Mouse (Mus musculus) midbrain, embryonic 10.5 days (tissue): Measurements from ENCODE around the gene Them7. TPM values are rescaled to one million over a fixed set of nuclear protein-coding genes. Genes with fewer than 3 reads are reported as not detected.

Source experiments
- DNase-seq: peaks from one replicate; pipeline ENCODE4 v3.0.0-alpha.2; 2017; ENCODE audit warnings: low spot score
- H3K27ac ChIP-seq: fragments of 300-500 bp; sonication (generic); replicated peaks from 2 replicates; pipeline ENCODE4 v1.5.1; 2016; ENCODE audit warnings: mild to moderate bottlenecking
- H3K27me3 ChIP-seq: fragments of 300-500 bp; sonication (generic); 2 replicates; pipeline ENCODE4 v1.6.1; 2016; ENCODE audit warnings: low read depth, mild to moderate bottlenecking; ENCODE audit not compliant: poor library complexity, severe bottlenecking
- H3K36me3 ChIP-seq: fragments of 300-500 bp; sonication (generic); 2 replicates; pipeline ENCODE4 v1.6.1; 2016; ENCODE audit warnings: mild to moderate bottlenecking, moderate library complexity
- H3K4me1 ChIP-seq: fragments of 300-500 bp; sonication (generic); 2 replicates; pipeline ENCODE4 v1.6.1; 2016
- H3K4me3 ChIP-seq: fragments of 300-500 bp; sonication (generic); 2 replicates; pipeline ENCODE4 v1.5.1; 2016; ENCODE audit warnings: mild to moderate bottlenecking, moderate library complexity
- H3K9me3 ChIP-seq: fragments of 300-500 bp; sonication (generic); replicated peaks from 2 replicates; pipeline ENCODE4 v1.6.1; 2016; ENCODE audit warnings: mild to moderate bottlenecking
- WGBS: fragments of 180-500 bp; shearing (Covaris S2); methylation state at CpG from one replicate; pipeline ENCODE4 v1.1.7; 2016; 5-methylcytosine and 5-hydroxymethylcytosine counted together
- polyA plus RNA-seq: library from polyadenylated mRNA; unstranded; fragments of >200 nt; fragmentation: Nextera tagmentation; extraction: Ambion mirVana; gene quantifications from 2 replicates; pipeline ENCODE4 v1.2.1, GENCODE M21; 2016

Gene Them7
- polyA plus RNA-seq, 1 experiment from 2014 or later = 0.10 TPM

DNA sequence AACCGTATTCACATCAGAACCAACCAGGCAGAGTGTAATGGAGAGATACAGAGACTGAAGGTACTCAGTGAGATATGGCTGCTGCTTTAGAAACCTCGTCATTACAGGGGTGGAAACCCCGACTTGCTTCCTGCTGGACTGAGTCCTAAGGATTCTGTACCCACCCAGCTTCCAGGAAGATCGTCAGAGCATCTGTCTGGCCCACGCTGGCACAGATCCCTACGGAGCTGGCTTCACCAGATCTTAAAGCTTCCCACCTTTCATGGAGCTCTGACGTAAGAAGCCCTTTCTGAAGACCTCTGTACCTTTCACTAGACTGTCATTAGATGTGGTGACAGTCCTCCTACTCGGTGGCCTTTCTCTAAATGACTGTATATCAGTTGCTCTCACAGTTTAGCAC lies 109.0 kb downstream of the Them7 start:
- no peak overlapping the region for H3K27ac ChIP-seq
- H3K36me3 ChIP-seq = no peaks in the 10 kb centered on the region
- WGBS = 80% methylated on average over 8 of the region's 8 CpGs
- peaks cover 25% of the 10 kb centered on the region for H3K27me3 ChIP-seq
- H3K4me3 ChIP-seq = no peak overlapping the region
- peaks cover 23% of the 10 kb centered on the region for H3K4me1 ChIP-seq
- H3K9me3 ChIP-seq = no peaks in the 10 kb centered on the region
- DNase-seq = no peak

DNA sequence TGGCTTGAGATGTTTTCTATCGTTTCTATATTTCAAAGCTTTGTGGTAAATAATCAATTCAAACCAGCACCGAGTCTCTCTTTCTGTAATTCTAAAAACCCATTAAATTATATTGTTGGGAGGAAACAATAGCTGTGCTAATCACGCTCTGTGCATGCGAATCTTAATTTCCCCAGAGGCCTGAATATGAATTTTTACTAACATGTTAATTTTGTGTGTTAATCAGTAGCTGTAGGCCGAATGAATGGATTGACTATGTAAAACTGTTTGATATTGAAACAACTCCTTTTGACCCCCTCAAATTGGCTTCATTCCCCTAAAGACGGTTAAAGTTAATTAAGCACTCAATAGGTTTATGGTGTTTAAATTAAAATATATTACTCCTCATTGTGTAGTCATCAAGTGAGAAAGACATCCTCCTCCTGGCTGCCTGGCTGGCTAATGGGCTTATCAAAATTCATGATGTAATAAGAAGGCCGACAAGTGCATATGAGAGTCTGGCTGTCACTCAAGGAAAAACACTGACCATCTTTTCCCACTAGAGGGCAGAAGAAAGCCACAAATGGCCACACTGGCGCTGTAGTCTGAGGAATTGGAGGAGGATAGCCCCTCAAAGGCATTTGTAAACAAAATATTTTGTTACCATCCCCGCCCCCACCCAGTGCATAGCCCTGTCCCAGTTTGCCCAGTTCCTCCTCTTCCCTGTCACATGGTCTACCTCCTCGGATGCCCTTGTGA lies 110.0 kb downstream of the Them7 start:
- Histone ChIP-seq H3K36me3 (no peaks in the 10 kb centered on the region), H3K9me3 (no peaks in the 10 kb centered on the region), H3K4me1 (peaks cover 23% of the 10 kb centered on the region), H3K27me3 (peaks cover 25% of the 10 kb centered on the region), H3K4me3 (no peak overlapping the region), H3K27ac (no peak overlapping the region)
- 49% methylated on average over 10 of the region's 10 CpGs for WGBS
- DNase-seq = peak; percentile 61

DNA sequence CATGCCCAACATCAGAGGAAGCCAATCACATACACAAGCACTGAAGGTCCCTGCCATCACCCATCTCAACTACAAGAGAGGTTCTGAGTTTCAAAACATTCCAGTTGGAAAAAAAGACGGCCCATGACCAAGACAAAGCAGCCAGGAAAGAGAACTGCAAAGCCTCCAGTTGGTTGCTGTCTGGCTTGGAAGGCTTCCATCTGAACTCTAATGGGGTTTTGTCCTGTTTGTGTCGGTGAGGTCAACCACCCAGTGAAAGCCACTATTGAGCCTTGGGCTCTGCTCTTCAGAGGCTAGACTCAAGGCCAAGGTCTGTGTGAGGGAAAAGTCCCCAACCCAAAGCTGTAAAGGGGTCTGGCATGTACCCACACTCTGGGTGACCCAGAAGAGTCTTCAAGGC lies 111.5 kb downstream of the Them7 start:
- Histone ChIP-seq H3K9me3 (no peaks in the 10 kb centered on the region), H3K27ac (no peak overlapping the region), H3K4me1 (peaks cover 23% of the 10 kb centered on the region), H3K4me3 (no peak overlapping the region), H3K27me3 (peaks cover 25% of the 10 kb centered on the region), H3K36me3 (no peaks in the 10 kb centered on the region)
- no peak for DNase-seq
- 77% methylated on average over 2 of the region's 2 CpGs for WGBS

DNA sequence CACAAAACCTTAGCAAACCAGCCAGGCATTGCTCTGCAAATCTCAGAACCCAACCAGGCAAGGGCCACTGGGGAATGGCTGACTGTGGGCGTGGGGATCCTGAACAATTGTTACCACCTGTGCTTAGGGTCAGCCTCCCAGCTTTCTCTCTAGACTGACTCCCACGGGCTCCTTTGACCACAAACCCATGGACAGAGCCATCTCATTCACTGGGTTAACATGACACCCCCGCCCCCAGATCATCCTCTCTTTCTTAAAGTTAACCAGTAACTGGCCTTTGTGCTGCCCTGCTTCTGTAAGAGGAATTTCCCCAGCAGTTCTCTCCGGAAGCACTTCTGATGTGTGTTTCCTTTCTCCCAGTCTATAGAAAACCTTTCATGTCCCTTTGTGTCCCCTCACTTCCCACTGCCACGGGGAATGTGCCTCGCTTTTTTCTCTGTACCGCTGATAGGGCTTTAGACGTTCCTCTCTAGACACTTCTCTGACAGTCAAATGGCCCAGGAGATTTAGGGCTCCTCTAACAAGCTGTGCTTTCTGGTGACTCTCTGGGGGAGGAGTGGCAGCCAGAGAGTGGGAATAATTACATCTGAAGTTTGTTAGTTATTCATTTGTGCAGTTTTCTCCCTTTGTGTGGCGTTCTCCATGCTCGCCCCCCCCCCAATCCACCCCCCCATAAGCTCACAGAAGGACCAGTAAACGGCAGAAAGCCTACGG lies 112.4 kb downstream of the Them7 start:
- Histone ChIP-seq H3K4me1 (peaks cover 23% of the 10 kb centered on the region), H3K27ac (no peak overlapping the region; the same call in 1 of the 2 replicates), H3K4me3 (no peak overlapping the region), H3K36me3 (no peaks in the 10 kb centered on the region), H3K27me3 (peaks cover 25% of the 10 kb centered on the region), H3K9me3 (no peaks in the 10 kb centered on the region)
- DNase-seq = no peak
- WGBS = 24% methylated on average over 12 of the region's 12 CpGs

DNA sequence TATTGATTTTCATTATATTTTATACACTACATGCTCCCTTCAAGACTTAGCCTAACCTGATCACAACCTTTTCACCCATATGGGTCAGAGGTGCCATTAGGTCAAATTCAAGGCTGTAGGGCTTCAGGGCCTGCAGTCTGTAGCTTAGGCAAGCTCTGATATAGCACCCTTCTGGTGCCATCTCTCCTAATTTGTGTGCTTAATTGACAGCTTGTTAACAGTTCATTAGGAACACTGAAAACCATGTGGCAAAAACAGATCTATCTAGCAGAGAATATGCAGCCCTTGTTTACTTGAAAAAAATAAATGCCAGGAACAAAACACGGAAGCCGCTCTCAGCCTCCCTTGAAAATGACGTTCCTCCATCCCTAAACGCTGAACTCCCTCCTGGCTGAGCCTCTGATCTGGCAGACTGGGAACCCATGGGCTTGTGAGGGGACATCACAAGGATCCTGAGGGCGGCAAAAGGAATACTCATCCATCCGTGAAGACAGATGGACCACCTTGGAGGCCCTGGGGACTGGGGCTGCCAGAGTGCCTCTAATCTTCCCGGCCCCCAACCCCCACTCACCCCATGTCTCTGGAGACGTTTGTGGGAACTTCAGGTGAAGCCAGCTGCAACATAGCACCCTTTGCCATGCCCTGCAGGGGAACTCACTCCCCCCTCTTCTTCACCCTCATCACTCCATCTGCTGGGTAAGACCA lies 113.2 kb downstream of the Them7 start:
- DNase-seq = no peak

DNA sequence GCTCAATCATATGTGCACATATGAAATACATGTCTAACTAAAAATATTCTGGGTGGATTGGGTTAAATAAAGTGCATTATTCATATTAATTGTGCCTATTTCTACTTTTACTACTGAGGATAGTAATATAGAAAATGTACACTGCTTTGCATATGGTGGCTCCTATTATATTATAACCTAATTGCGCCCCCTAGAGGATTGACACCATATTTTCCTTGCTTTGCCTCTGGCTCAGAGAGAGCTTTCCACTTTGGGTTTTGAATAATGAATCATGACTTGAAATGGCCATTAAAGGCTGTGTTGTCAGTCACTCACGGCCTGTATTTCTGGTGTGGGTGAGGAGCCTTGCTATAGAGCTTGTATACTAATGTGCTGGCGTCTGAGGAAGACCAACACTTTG lies 115.9 kb downstream of the Them7 start:
- Histone ChIP-seq H3K36me3 (no peaks in the 10 kb centered on the region), H3K9me3 (no peaks in the 10 kb centered on the region), H3K4me3 (no peak overlapping the region), H3K27ac (no peak overlapping the region), H3K27me3 (peaks cover 14% of the 10 kb centered on the region), H3K4me1 (peaks cover 23% of the 10 kb centered on the region)
- WGBS = 66% methylated on average over 3 of the region's 3 CpGs
- DNase-seq = no peak

More for the DNA sequence above, 113.2 kb downstream of the Them7 start:
- 45% methylated on average over 8 of the region's 8 CpGs for WGBS
- Histone ChIP-seq H3K9me3 (no peaks in the 10 kb centered on the region), H3K27me3 (peaks cover 25% of the 10 kb centered on the region), H3K4me3 (no peak overlapping the region), H3K36me3 (no peaks in the 10 kb centered on the region), H3K27ac (0 out of 2 replicates have a peak overlapping the region, but pooled peaks have one; percentile 13), H3K4me1 (peaks cover 23% of the 10 kb centered on the region)

DNA sequence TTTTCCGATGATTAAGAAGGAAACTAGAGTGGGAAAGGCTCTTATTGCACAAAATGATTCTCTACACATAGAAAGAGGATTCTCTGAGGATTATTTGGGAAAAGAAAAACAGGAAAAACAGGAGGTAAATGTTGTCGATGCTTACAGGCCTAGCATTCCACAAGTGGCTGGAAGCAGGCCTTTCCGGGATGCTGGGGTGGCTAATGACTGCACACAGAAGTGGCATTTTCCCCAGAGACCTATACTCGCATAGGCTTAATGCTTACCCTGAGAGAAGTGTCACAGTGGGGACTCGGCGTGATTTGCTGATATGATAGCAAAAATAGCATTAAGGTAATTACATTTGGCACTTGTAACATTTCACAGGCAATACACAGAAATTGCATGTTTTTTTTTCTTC lies 124.8 kb downstream of the Them7 start:
- Histone ChIP-seq H3K9me3 (no peaks in the 10 kb centered on the region), H3K36me3 (no peaks in the 10 kb centered on the region), H3K27me3 (peaks cover 3% of the 10 kb centered on the region; the same call in 1 of the 2 replicates), H3K4me1 (peaks cover 6% of the 10 kb centered on the region), H3K4me3 (no peak overlapping the region), H3K27ac (no peak overlapping the region)
- DNase-seq = no peak
- WGBS = 69% methylated on average over 6 of the region's 6 CpGs

DNA sequence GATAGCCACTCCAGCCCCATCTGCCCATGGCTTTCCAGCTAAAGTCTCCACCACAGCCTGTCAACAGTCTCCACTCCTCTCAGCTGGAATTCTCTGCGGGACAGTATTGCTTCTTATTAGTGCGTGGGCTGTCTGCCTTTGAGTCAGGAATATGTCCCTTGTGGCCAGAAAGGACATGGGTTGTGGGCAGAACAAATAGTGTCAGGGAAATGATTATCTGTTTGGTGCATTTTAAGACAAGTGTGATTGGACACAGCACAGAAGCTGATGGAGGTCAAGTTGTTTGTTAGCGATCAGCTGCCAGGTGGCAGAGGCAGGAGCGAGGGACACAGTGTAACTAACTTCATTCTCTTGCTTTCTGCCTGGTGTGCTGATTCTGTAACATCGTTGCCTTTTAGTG lies 132.7 kb downstream of the Them7 start:
- Histone ChIP-seq H3K27ac (no peak overlapping the region), H3K36me3 (no peaks in the 10 kb centered on the region), H3K4me1 (no peaks in the 10 kb centered on the region), H3K9me3 (no peaks in the 10 kb centered on the region), H3K27me3 (no peaks in the 10 kb centered on the region), H3K4me3 (no peak overlapping the region)
- no peak for DNase-seq
- 78% methylated on average over 5 of the region's 5 CpGs for WGBS

DNA sequence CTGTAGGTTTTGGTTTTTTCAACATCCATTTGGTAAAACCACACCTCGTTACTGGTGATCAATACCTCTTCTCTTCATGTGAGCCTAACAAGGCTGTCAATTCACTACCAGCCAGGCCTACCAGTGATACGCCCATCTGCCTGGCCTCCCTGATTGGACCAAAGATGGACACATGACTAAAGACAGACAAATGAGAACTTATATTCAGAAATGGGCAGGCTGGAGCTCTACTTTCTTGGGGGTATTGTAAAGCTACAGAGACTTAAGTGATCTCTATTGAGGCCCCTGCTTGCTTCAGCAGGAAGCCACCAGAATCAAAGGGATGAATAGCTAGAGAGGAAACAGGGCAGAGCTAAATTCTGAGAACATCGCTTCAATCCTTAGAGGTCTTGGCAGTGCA lies 133.9 kb downstream of the Them7 start:
- no peak overlapping the region for H3K4me3 ChIP-seq
- no peaks in the 10 kb centered on the region for H3K36me3 ChIP-seq
- DNase-seq = no peak
- H3K9me3 ChIP-seq = no peaks in the 10 kb centered on the region
- no peaks in the 10 kb centered on the region for H3K27me3 ChIP-seq
- no peaks in the 10 kb centered on the region for H3K4me1 ChIP-seq
- H3K27ac ChIP-seq = no peak overlapping the region
- WGBS = 92% methylated on average over 3 of the region's 3 CpGs

DNA sequence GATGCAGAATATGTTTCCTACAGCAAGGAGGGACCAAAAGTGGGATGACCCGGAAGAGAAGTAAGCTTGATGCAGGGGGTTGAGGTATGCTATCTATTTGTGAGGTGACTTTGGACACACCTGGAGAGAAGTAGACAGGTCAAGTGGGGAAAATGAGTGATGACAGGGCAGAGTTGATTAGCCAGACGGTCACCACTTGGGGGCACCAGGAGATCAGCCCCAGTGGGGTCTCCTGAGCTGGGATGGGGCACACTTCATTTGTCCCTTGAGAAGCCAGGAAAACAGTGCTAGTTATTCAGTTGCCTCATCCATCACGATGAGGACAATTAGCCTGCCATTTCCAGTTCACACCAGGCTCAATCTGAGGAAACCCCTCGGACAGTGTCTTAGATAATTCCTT lies 143.5 kb downstream of the Them7 start:
- Histone ChIP-seq H3K36me3 (no peaks in the 10 kb centered on the region), H3K4me1 (peaks cover 14% of the 10 kb centered on the region), H3K27me3 (peaks cover 34% of the 10 kb centered on the region), H3K27ac (no peak overlapping the region), H3K4me3 (no peak overlapping the region), H3K9me3 (no peaks in the 10 kb centered on the region)
- 60% methylated on average over 4 of the region's 4 CpGs for WGBS
- DNase-seq = no peak

DNA sequence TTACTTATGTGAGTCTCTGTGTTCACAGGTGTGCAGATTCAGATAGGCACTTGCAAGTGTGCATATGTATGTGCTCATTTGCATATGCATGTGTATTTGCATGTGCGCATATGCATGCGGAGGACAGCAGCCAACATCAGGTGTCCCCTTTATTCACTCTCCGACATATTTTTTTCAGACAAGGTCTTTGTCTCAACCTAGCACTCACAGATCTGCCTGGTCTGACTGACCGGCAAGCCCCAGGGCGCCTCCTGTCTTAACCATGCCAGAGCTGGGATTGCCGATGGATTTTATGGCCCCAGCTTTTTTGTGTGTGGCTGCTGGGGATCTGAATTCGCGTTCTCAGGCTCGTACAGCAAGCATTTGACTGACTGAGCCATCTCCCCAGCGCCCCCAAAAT lies 146.1 kb downstream of the Them7 start:
- H3K4me3 ChIP-seq = peak overlapping the region; percentile 37
- H3K4me1 ChIP-seq = peaks cover 14% of the 10 kb centered on the region
- H3K9me3 ChIP-seq = no peaks in the 10 kb centered on the region
- no peak for DNase-seq
- no peak overlapping the region for H3K27ac ChIP-seq
- H3K36me3 ChIP-seq = no peaks in the 10 kb centered on the region
- H3K27me3 ChIP-seq = peaks cover 51% of the 10 kb centered on the region
- WGBS = 11% methylated on average over 10 of the region's 10 CpGs

DNA sequence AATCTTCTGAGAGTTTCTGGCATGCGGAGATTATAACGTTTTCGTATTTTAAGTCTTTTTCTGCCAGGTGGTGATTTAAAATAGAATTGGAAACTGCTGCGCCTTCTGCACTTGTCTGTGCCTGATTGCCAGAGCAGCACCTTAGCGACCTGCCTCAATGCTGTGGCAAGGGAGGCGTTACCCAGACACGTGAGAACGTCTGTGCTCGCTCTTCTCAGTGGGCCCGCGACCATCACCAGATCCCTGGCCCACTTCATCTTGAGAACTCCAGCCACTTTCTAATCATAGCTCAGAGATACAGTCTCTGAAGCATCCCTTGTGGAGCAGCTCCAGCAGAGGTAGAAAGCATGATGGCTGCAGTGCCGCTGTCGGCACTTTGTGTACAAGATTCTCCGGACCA lies 146.6 kb downstream of the Them7 start:
- no peak for DNase-seq
- no peak overlapping the region for H3K27ac ChIP-seq
- 33% methylated on average over 14 of the region's 14 CpGs for WGBS

DNA sequence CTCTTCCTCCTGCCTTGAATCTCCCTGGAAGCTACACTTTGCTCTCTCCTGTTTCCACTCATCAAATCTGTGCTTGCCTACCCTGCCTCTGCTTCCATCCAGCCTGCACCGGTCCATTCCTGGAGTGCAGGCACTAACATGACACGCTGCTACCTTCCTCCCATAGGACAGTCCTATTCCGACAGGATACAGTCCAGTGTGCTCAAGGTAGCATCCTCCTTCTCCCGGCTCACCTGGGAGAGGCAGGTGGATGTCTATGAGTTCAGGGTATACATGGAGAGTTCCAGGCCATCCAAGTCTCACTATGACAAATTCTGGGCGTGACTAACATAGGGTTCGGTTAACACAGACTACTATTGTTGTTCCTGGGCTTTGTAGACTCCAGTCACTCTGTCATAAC lies 148.0 kb downstream of the Them7 start:
- Histone ChIP-seq H3K36me3 (no peaks in the 10 kb centered on the region), H3K4me3 (no peak overlapping the region), H3K9me3 (no peaks in the 10 kb centered on the region), H3K4me1 (peaks cover 18% of the 10 kb centered on the region), H3K27ac (no peak overlapping the region), H3K27me3 (peaks cover 51% of the 10 kb centered on the region)
- no peak for DNase-seq
- 92% methylated on average over 6 of the region's 6 CpGs for WGBS

More for the DNA sequence above, 146.6 kb downstream of the Them7 start:
- peaks cover 51% of the 10 kb centered on the region for H3K27me3 ChIP-seq
- no peaks in the 10 kb centered on the region for H3K36me3 ChIP-seq
- peaks cover 14% of the 10 kb centered on the region for H3K4me1 ChIP-seq
- no peaks in the 10 kb centered on the region for H3K9me3 ChIP-seq
- peak overlapping the region; percentile 37 for H3K4me3 ChIP-seq
